Mouse (Mus musculus): ENCODE results near the gene Pin1. TPM values are rescaled to one million over a fixed set of nuclear protein-coding genes. Genes with fewer than 3 reads are reported as not detected.

Pin1 gene
- total RNA-seq (2014; rRNA removed) (7.4 and 8.1 TPM in 2 replicates), polyA plus RNA-seq (2012; rRNA removed) (9.0 and 9.5 TPM in 2 replicates)

GRCm38 (mm10) chr9:20651602-20652259, at the start of gene Pin1:
Gene Pin1 (plus strand): TSS chr9:20652095.
- H3K4me3 ChIP-seq (ENCODE audit: insufficient read depth, low read depth, low read length) = peak within 1 kb of the TSS; percentile 77
- no peaks in the 10 kb centered on the region for H3K27me3 ChIP-seq (ENCODE audit: control insufficient read depth, insufficient read depth, low read length)
- H3K27ac ChIP-seq (replicated peaks; ENCODE audit: insufficient read depth, low read depth, low read length) = no peak within 1 kb of the TSS
- H3K4me1 ChIP-seq (ENCODE audit: control insufficient read depth, insufficient read depth, low read length) = peaks cover 10% of the 10 kb centered on the region
- DNase-seq (ENCODE audit: extremely low read depth, low read depth, low spot score) = peak; percentile 100
- TF ChIP-seq CTCF (IDR thresholded peaks at IDR 0.05; ENCODE audit: low read depth, low read length) (no peak), POLR2A (IDR thresholded peaks at IDR 0.05; ENCODE audit: extremely low read depth, insufficient read depth, low read length) (peak; percentile 63)
- under 1% methylated on average over 45 of the region's 45 CpGs for WGBS
- peak within 1 kb of the TSS; percentile 71 for H3K9ac ChIP-seq (ENCODE audit: low read depth, low read length)
- no peaks in the 10 kb centered on the region for H3K36me3 ChIP-seq (ENCODE audit: control insufficient read depth, insufficient read depth, low read length)
- peaks cover 27% of the 10 kb centered on the region for H3K79me2 ChIP-seq (ENCODE audit: control insufficient read depth, insufficient read depth, low read length)

- H3K4me3 ChIP-seq (ENCODE audit: insufficient read depth, low read depth, low read length) = no peak overlapping the region
- no peak overlapping the region for H3K27ac ChIP-seq (replicated peaks; ENCODE audit: insufficient read depth, low read depth, low read length)
- H3K27me3 ChIP-seq (ENCODE audit: control insufficient read depth, insufficient read depth, low read length) = no peaks in the 10 kb centered on the region
- no peak overlapping the region for H3K9ac ChIP-seq (ENCODE audit: low read depth, low read length)
- no peak for DNase-seq (ENCODE audit: extremely low read depth, low read depth, low spot score)
- TF ChIP-seq CTCF (IDR thresholded peaks at IDR 0.05; ENCODE audit: low read depth, low read length) (no peak), POLR2A (IDR thresholded peaks at IDR 0.05; ENCODE audit: extremely low read depth, insufficient read depth, low read length) (no peak)
- H3K79me2 ChIP-seq (ENCODE audit: control insufficient read depth, insufficient read depth, low read length) = no peaks in the 10 kb centered on the region
- no peaks in the 10 kb centered on the region for H3K4me1 ChIP-seq (ENCODE audit: control insufficient read depth, insufficient read depth, low read length)
- whole genome bisulfite sequencing = 96% methylated on average over 1 of the region's 1 CpGs
- H3K36me3 ChIP-seq (ENCODE audit: control insufficient read depth, insufficient read depth, low read length) = no peaks in the 10 kb centered on the region
These were observed 45.6 kb upstream of the Pin1 start for GRCm38 (mm10) chr9:20606269-20606668.

- Histone ChIP-seq H3K4me3 (ENCODE audit: insufficient read depth, low read depth, low read length) (peak overlapping the region; percentile 81), H3K4me1 (ENCODE audit: control insufficient read depth, insufficient read depth, low read length) (no peaks in the 10 kb centered on the region), H3K36me3 (ENCODE audit: control insufficient read depth, insufficient read depth, low read length) (no peaks in the 10 kb centered on the region), H3K79me2 (ENCODE audit: control insufficient read depth, insufficient read depth, low read length) (no peaks in the 10 kb centered on the region), H3K27me3 (ENCODE audit: control insufficient read depth, insufficient read depth, low read length) (no peaks in the 10 kb centered on the region), H3K9ac (ENCODE audit: low read depth, low read length) (peak overlapping the region; percentile 85), H3K27ac (replicated peaks; ENCODE audit: insufficient read depth, low read depth, low read length) (peak overlapping the region; percentile 85)
- 1% methylated on average over 57 of the region's 57 CpGs for WGBS
- TF ChIP-seq CTCF (IDR thresholded peaks at IDR 0.05; ENCODE audit: low read depth, low read length) = no peak
- TF ChIP-seq POLR2A (IDR thresholded peaks at IDR 0.05; ENCODE audit: extremely low read depth, insufficient read depth, low read length) = 0 out of 2 replicates have a peak, but pooled peaks have one; percentile 25
- DNase-seq (ENCODE audit: extremely low read depth, low read depth, low spot score) = peak; percentile 86
These were observed 44.6 kb upstream of the Pin1 start for GRCm38 (mm10) chr9:20607100-20607974.

GRCm38 (mm10) chr9:20609831-20610464, 41.9 kb upstream of the Pin1 start:
- Histone ChIP-seq H3K4me1 (ENCODE audit: control insufficient read depth, insufficient read depth, low read length) (no peaks in the 10 kb centered on the region), H3K79me2 (ENCODE audit: control insufficient read depth, insufficient read depth, low read length) (no peaks in the 10 kb centered on the region), H3K9ac (ENCODE audit: low read depth, low read length) (no peak overlapping the region), H3K27me3 (ENCODE audit: control insufficient read depth, insufficient read depth, low read length) (no peaks in the 10 kb centered on the region), H3K4me3 (ENCODE audit: insufficient read depth, low read depth, low read length) (no peak overlapping the region), H3K36me3 (ENCODE audit: control insufficient read depth, insufficient read depth, low read length) (no peaks in the 10 kb centered on the region), H3K27ac (replicated peaks; ENCODE audit: insufficient read depth, low read depth, low read length) (no peak overlapping the region)
- 90% methylated on average over 5 of the region's 5 CpGs for WGBS
- TF ChIP-seq POLR2A (IDR thresholded peaks at IDR 0.05; ENCODE audit: extremely low read depth, insufficient read depth, low read length) = no peak
- no peak for TF ChIP-seq CTCF (IDR thresholded peaks at IDR 0.05; ENCODE audit: low read depth, low read length)
- no peak for DNase-seq (ENCODE audit: extremely low read depth, low read depth, low spot score)

GRCm38 (mm10) chr9:20611976-20612375, 39.9 kb upstream of the Pin1 start:
- no peak overlapping the region for H3K27ac ChIP-seq (replicated peaks; ENCODE audit: insufficient read depth, low read depth, low read length)
- no peak for DNase-seq (ENCODE audit: extremely low read depth, low read depth, low spot score)

More at GRCm38 (mm10) chr9:20611976-20612375, 39.9 kb upstream of the Pin1 start:
- Histone ChIP-seq H3K4me1 (ENCODE audit: control insufficient read depth, insufficient read depth, low read length) (no peaks in the 10 kb centered on the region), H3K4me3 (ENCODE audit: insufficient read depth, low read depth, low read length) (no peak overlapping the region), H3K36me3 (ENCODE audit: control insufficient read depth, insufficient read depth, low read length) (no peaks in the 10 kb centered on the region), H3K79me2 (ENCODE audit: control insufficient read depth, insufficient read depth, low read length) (no peaks in the 10 kb centered on the region), H3K27me3 (ENCODE audit: control insufficient read depth, insufficient read depth, low read length) (no peaks in the 10 kb centered on the region), H3K9ac (ENCODE audit: low read depth, low read length) (no peak overlapping the region)
- no peak for TF ChIP-seq CTCF (IDR thresholded peaks at IDR 0.05; ENCODE audit: low read depth, low read length)
- no peak for TF ChIP-seq POLR2A (IDR thresholded peaks at IDR 0.05; ENCODE audit: extremely low read depth, insufficient read depth, low read length)
- WGBS = 85% methylated on average over 5 of the region's 5 CpGs
